Mouse (Mus musculus) E14TG2a.4 (cell line): ENCODE data around the gene Gm5089.

Source experiments
- H3K27me3 ChIP-seq: 2 replicates; pipeline ENCODE4 v1.6.1; 2014; ENCODE audit warnings: low read length, control low read depth; ENCODE audit not compliant: insufficient read depth
- H3K36me3 ChIP-seq: 2 replicates; pipeline ENCODE4 v1.6.1; 2014; ENCODE audit warnings: low read length, control low read depth; ENCODE audit not compliant: insufficient read depth
- H3K4me1 ChIP-seq: replicated peaks from 2 replicates; pipeline ENCODE4 v1.6.1; 2014; ENCODE audit warnings: low read depth, low read length, control low read depth
- H3K4me3 ChIP-seq: replicated peaks from 2 replicates; pipeline ENCODE4 v1.5.1; 2014; ENCODE audit warnings: mild to moderate bottlenecking, low read length
- H3K9me3 ChIP-seq: 2 replicates; pipeline ENCODE4 v1.6.1; 2014; ENCODE audit warnings: low read length, control low read depth
- CTCF ChIP-seq: conservative IDR thresholded peaks from 2 replicates; pipeline ENCODE4 v1.5.1; 2014; ENCODE audit warnings: low read length
- NANOG ChIP-seq: IDR thresholded peaks from 2 replicates; pipeline ENCODE4 v1.6.1; 2014; ENCODE audit warnings: borderline replicate concordance, low read length, mixed read lengths
- POU5F1 ChIP-seq: IDR thresholded peaks from 2 replicates; pipeline ENCODE4 v1.6.1; 2014; ENCODE audit warnings: low read length, borderline replicate concordance

The Gm5089 gene

DNA sequence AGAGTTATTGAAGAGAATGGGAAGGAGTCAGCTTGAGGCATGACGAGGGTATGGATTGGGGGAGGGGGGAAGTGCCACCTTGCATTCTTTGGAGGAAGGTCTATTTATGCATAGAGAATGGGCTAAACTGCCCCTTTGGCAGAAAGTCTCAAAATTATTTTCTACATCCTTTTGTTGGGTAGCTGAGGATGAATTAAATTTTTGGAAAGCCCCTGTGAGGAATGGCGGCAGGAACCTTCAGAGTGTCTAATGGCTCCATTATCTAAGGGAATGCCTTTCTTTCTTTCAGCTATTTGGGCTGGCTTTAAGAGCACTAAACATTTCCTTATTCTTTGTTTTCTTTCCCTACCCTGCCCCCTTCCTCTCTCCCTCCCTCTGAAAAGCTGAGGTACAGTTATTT lies 29.4 kb upstream of the Gm5089 start:
- Histone ChIP-seq H3K4me1 (peaks cover 80% of the 10 kb centered on the region), H3K27me3 (peaks cover 79% of the 10 kb centered on the region), H3K9me3 (no peaks in the 10 kb centered on the region), H3K36me3 (peaks cover 37% of the 10 kb centered on the region), H3K4me3 (0 out of 2 replicates have a peak overlapping the region, but pooled peaks have one; percentile 3)
- no peak for TF ChIP-seq CTCF
- TF ChIP-seq POU5F1 = no peak
- peak; percentile 45; the same call in 1 of the 2 replicates for TF ChIP-seq NANOG

DNA sequence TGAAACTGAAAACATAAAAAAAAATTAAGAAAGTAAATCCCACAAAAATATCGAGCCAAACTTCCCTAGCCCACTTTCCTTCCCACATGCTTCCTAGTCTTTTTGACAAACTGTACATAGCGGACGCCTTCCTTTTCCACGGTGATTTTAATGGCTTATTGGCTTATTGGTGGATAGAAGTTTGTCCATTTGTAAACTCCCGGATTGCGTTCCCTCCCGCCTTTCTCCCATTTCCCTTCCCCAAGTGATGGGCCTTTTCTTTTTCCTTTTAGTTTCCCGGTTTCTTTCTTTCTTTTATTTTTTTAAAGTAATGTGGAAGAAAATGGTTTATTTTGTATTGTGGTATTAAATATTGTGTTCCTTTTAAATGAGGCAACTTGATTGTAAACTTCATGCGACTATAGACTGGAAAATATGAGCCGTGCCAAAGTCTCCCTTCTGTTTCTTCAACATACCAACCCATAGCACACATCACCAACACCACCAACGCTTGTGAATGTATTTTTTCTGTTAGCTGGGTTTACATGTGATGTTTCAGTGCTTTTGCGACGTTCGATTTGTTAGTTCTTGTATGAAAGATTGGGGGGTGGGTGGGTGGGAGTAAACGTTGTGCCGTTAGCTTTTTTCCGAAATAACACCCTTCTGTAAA lies 28.7 kb upstream of the Gm5089 start:
- H3K27me3 ChIP-seq = peaks cover 71% of the 10 kb centered on the region
- peaks cover 72% of the 10 kb centered on the region for H3K4me1 ChIP-seq
- no peaks in the 10 kb centered on the region for H3K9me3 ChIP-seq
- H3K36me3 ChIP-seq = peaks cover 37% of the 10 kb centered on the region
- no peak for TF ChIP-seq CTCF
- no peak for TF ChIP-seq NANOG
- TF ChIP-seq POU5F1 = no peak
- peak overlapping the region; percentile 91 for H3K4me3 ChIP-seq

DNA sequence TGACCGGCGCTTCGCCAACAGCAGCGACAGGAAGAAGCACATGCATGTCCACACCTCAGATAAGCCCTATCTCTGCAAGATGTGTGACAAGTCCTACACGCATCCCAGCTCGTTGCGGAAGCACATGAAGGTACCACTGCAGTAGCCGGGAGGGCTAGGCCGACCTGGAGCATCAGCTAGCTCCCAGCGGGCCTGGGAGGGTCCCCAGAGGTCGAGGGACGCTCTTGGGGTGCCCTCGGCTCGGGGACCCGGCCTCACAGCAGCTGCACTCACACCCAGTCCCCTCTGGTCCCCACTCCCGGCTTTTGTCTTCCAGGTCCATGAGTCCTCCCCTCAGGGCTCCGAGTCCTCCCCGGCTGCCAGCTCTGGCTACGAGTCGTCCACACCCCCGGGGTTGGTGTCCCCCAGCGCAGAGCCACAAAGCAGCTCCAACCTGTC lies 27.7 kb upstream of the Gm5089 start:
- Histone ChIP-seq H3K9me3 (no peaks in the 10 kb centered on the region), H3K4me3 (peak overlapping the region; percentile 91), H3K36me3 (peaks cover 37% of the 10 kb centered on the region), H3K27me3 (peaks cover 62% of the 10 kb centered on the region), H3K4me1 (peaks cover 68% of the 10 kb centered on the region)
- TF ChIP-seq POU5F1 (no peak), CTCF (no peak), NANOG (no peak)

GRCm38 (mm10) chr14:122477971-122478573 lies 27.2 kb upstream of the Gm5089 start:
- peaks cover 68% of the 10 kb centered on the region for H3K4me1 ChIP-seq
- TF ChIP-seq CTCF (no peak), NANOG (no peak), POU5F1 (no peak)
- H3K4me3 ChIP-seq = peak overlapping the region; percentile 91
- peaks cover 57% of the 10 kb centered on the region for H3K27me3 ChIP-seq
- peaks cover 37% of the 10 kb centered on the region for H3K36me3 ChIP-seq
- H3K9me3 ChIP-seq = no peaks in the 10 kb centered on the region

DNA sequence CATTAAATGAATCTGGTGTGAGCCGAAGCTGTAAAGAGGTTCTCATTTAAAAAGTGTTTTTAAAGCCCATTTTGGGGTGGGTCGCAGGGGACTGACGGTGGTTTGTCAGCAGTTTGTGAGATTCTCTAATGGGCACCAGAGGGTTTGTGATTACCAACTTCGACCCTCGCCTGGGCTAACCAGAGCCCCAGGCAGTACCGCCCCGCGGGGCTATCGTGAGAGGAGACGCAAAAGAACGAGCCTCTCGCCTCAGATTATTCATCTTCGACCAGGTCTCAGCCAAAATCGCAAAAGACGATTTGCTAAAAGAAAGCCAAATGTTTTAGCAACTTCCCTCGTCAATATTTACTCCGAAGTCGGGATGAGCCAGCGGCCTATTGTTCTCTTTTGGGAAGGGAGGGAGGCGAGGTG lies 26.4 kb upstream of the Gm5089 start:
- Histone ChIP-seq H3K9me3 (no peaks in the 10 kb centered on the region), H3K27me3 (peaks cover 54% of the 10 kb centered on the region), H3K4me3 (peak overlapping the region; percentile 91), H3K4me1 (peaks cover 68% of the 10 kb centered on the region), H3K36me3 (peaks cover 37% of the 10 kb centered on the region)
- no peak for TF ChIP-seq NANOG
- no peak for TF ChIP-seq POU5F1
- no peak for TF ChIP-seq CTCF

DNA sequence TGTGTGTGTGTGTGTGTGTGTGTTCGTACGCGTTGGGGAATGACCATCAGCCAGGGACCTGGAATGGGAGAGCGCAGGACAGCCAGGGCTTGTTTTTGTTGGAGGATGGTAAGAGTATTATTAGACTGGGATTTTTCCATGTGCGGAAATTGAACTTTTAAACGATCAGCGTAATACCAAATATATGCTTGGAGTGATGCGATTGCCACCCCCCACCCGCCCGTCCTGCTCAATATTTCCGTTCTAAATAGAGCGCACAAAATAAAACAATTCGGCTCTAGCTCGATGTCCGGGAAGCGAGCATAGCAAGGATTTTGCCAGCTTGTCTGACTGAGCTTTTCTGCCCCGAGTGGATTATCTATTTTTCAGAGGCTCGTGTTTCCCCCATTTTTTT lies 25.9 kb upstream of the Gm5089 start:
- peaks cover 67% of the 10 kb centered on the region for H3K4me1 ChIP-seq
- peaks cover 51% of the 10 kb centered on the region for H3K27me3 ChIP-seq
- H3K36me3 ChIP-seq = peaks cover 37% of the 10 kb centered on the region
- no peak for TF ChIP-seq POU5F1
- no peak for TF ChIP-seq CTCF
- TF ChIP-seq NANOG = no peak
- peak overlapping the region; percentile 91 for H3K4me3 ChIP-seq
- no peaks in the 10 kb centered on the region for H3K9me3 ChIP-seq

GRCm38 (mm10) chr14:122476041-122476821 lies 25.3 kb upstream of the Gm5089 start:
- Histone ChIP-seq H3K27me3 (peaks cover 51% of the 10 kb centered on the region), H3K36me3 (peaks cover 34% of the 10 kb centered on the region), H3K4me3 (peak overlapping the region; percentile 91), H3K9me3 (no peaks in the 10 kb centered on the region), H3K4me1 (peaks cover 66% of the 10 kb centered on the region)
- TF ChIP-seq POU5F1 (no peak), NANOG (no peak), CTCF (no peak)

DNA sequence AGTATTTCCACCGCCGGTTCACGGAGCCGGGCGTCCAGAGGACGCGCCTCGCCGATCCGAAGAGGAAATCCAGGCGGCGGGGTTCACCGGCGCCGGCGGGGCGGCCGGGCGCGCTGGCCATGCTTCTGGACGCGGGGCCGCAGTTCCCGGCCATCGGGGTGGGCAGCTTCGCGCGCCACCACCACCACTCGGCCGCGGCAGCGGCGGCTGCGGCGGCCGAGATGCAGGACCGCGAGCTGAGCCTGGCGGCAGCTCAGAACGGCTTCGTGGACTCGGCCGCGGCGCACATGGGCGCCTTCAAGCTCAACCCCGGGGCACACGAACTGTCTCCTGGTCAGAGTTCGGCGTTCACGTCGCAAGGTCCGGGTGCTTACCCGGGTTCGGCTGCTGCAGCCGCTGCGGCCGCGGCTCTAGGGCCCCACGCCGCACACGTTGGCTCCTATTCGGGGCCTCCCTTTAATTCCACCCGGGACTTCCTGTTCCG lies 24.7 kb upstream of the Gm5089 start:
- H3K27me3 ChIP-seq = peaks cover 51% of the 10 kb centered on the region
- H3K4me1 ChIP-seq = peaks cover 66% of the 10 kb centered on the region
- peaks cover 31% of the 10 kb centered on the region for H3K36me3 ChIP-seq
- no peaks in the 10 kb centered on the region for H3K9me3 ChIP-seq
- TF ChIP-seq POU5F1 (no peak), CTCF (no peak), NANOG (no peak)
- peak overlapping the region; percentile 91 for H3K4me3 ChIP-seq
